Mouse (Mus musculus) small intestine, adult 2 months (tissue): Measurements from ENCODE around the gene Mcm3ap. TPM values are rescaled to one million over a fixed set of nuclear protein-coding genes. Genes with fewer than 3 reads are reported as not detected.

Experiments used
- H3K27ac ChIP-seq: fragments of 200-500 bp; 2 replicates; pipeline ENCODE4 v1.5.1; 2012; ENCODE audit warnings: low read depth, low read length, control low read depth, inconsistent platforms; ENCODE audit not compliant: insufficient read depth
- H3K27me3 ChIP-seq: fragments of 200-500 bp; 2 replicates; pipeline ENCODE4 v1.6.1; 2012; ENCODE audit warnings: mild to moderate bottlenecking, moderate library complexity, low read length, inconsistent platforms; ENCODE audit not compliant: control insufficient read depth, insufficient read depth
- H3K36me3 ChIP-seq: fragments of 200-500 bp; 2 replicates; pipeline ENCODE4 v1.6.1; 2012; ENCODE audit warnings: mild to moderate bottlenecking, low read length, control low read depth, inconsistent platforms; ENCODE audit not compliant: control insufficient read depth, insufficient read depth
- H3K4me1 ChIP-seq: fragments of 200-500 bp; 2 replicates; pipeline ENCODE4 v1.6.1; 2012; ENCODE audit warnings: low read length, inconsistent platforms, mixed read lengths; ENCODE audit not compliant: control insufficient read depth, insufficient read depth, insufficient read length
- H3K4me3 ChIP-seq: fragments of 200-500 bp; 2 replicates; pipeline ENCODE4 v1.5.1; 2012; ENCODE audit warnings: low read depth, mild to moderate bottlenecking, control low read depth, inconsistent platforms, low read length, moderate library complexity
- CTCF ChIP-seq: fragments of 200-500 bp; IDR thresholded peaks from 2 replicates; pipeline ENCODE4 v1.5.1; 2012; ENCODE audit warnings: low read depth, mild to moderate bottlenecking, control low read depth, inconsistent platforms, low read length, moderate library complexity, mixed read lengths; ENCODE audit not compliant: insufficient replicate concordance, insufficient read length; ENCODE audit errors: extremely low read depth
- POLR2A ChIP-seq: fragments of 200-500 bp; IDR thresholded peaks from 2 replicates; pipeline ENCODE4 v1.6.1; 2012; ENCODE audit warnings: low read depth, mild to moderate bottlenecking, control low read depth, inconsistent platforms, low read length, moderate library complexity
- WGBS: fragments of 180-500 bp; shearing (Covaris S2); methylation state at CpG from one replicate; pipeline ENCODE4 v1.1.7; 2018; 5-methylcytosine and 5-hydroxymethylcytosine counted together
- polyA plus RNA-seq: library from polyadenylated mRNA; depleted of rRNA; stranded (reverse); fragments of >200 nt; gene quantifications from 2 replicates; pipeline ENCODE4 v1.2.3, GENCODE M21; 2012

Gene Mcm3ap
- polyA plus RNA-seq, 1 experiment = 9.1 TPM

DNA sequence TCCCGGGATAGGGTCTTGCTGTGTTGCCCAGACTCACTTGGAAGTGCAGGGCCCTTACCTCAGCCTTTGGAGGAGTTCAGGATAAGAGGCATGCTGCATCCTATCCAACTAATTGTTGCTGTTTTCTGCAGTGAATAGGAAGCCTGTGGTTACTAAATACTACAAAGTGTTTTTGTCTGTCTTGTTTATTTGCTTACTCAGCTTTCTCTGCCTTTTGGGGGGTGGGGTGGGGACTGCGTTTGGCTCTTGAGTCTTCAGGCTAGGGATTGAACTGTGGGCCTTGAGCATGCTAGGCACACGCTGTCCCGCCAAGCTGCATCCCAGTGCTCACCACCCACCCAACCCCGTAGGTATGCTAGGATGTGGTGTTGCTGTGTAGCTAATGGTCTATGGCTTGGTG lies 5.0 kb downstream of the Mcm3ap start:
- Histone ChIP-seq H3K36me3 (peaks cover 55% of the 10 kb centered on the region), H3K4me3 (no peak overlapping the region), H3K4me1 (no peaks in the 10 kb centered on the region), H3K27ac (no peak overlapping the region), H3K27me3 (no peaks in the 10 kb centered on the region)
- 87% methylated on average over 5 of the region's 5 CpGs for WGBS
- no peak for TF ChIP-seq CTCF
- TF ChIP-seq POLR2A = no peak

DNA sequence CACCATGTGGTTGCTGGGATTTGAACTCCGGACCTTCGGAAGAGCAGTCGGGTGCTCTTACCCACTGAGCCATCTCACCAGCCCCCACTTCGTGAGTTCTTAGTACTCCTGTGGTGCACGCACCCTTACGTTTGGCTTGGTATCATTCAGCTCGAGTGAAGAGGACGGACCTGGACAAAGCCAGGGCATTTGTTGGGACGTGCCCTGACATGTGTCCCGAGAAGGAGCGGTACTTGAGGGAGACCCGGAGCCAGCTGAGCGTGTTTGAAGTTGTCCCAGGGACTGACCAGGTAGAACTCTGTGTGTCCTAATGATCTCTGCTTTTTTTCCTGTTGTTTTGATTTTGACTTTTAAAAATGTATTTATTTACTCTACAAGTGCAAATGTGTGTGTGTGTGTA lies 12.1 kb downstream of the Mcm3ap start:
- WGBS = 95% methylated on average over 13 of the region's 13 CpGs
- peaks cover 75% of the 10 kb centered on the region for H3K36me3 ChIP-seq
- TF ChIP-seq POLR2A (no peak), CTCF (no peak)
- no peak overlapping the region for H3K4me3 ChIP-seq
- H3K27ac ChIP-seq = no peak overlapping the region
- H3K27me3 ChIP-seq = no peaks in the 10 kb centered on the region
- H3K4me1 ChIP-seq = no peaks in the 10 kb centered on the region

DNA sequence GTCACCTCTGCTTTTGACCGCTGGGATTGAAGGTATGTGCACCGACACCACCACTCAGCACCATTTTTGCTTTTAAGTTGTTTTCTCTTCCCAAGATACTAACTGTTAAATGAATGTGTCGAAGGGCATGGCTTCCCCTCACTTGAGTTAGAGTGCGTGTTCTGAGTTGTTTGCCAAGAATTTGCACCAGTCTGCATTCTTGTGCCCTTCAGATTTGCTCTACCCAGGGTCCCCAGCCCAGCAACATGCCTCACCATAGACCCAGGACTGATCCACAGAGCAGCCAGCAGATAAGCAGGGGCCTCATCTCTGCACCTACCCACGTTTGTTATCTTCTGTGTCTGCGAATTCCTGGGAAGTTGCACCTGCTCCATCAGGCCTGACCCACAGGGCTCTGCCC lies 12.8 kb downstream of the Mcm3ap start:
- TF ChIP-seq POLR2A (no peak), CTCF (no peak)
- 86% methylated on average over 6 of the region's 6 CpGs for WGBS
- H3K36me3 ChIP-seq = peaks cover 73% of the 10 kb centered on the region

DNA sequence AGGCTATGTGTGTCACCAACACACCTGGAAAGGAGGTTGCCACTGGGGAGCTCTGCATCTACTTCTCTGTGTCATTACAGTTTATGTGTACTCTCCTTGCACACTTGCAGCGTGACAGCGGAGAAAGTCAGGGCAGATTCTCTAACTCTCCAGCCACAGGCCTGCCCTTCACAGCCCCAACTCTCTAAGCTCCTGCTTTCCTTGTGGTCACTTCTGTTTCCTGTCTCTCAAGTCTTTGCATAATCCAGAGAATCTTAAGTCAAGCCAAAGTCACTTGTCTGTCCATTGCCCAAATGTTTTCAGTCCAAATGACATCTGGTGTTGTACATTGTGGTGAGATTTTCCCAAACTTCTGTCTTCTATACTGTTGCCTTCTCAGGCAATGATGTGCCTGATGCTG lies 17.6 kb downstream of the Mcm3ap start:
- Histone ChIP-seq H3K4me1 (no peaks in the 10 kb centered on the region), H3K36me3 (peaks cover 69% of the 10 kb centered on the region)
- WGBS = 90% methylated on average over 2 of the region's 2 CpGs

More for the DNA sequence above, 12.8 kb downstream of the Mcm3ap start:
- no peak overlapping the region for H3K4me3 ChIP-seq
- no peaks in the 10 kb centered on the region for H3K27me3 ChIP-seq
- no peaks in the 10 kb centered on the region for H3K4me1 ChIP-seq
- no peak overlapping the region for H3K27ac ChIP-seq

DNA sequence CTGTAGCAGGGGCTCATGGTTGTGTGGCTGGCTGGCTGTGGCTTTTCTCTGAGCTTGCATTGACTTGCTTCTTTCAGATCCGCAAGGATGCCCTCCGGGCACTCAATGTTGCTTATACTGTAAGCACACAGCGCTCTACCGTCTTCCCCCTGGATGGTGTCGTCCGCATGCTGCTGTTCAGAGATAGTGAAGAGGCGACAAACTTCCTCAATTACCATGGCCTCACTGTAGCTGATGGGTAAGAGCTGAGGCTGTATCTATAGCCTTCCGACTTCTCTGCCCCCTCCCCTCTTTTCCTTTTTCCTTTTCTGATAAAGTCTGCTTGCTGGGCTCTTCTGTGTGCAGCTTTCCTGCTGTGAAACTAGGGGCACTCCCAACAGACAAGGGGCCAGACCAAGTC lies 19.5 kb downstream of the Mcm3ap start:
- H3K4me1 ChIP-seq = no peaks in the 10 kb centered on the region
- 95% methylated on average over 8 of the region's 8 CpGs for WGBS
- TF ChIP-seq CTCF = no peak
- TF ChIP-seq POLR2A = no peak

More for the DNA sequence above, 17.6 kb downstream of the Mcm3ap start:
- no peaks in the 10 kb centered on the region for H3K27me3 ChIP-seq
- H3K4me3 ChIP-seq = no peak overlapping the region
- TF ChIP-seq CTCF = no peak
- TF ChIP-seq POLR2A = no peak
- no peak overlapping the region for H3K27ac ChIP-seq

DNA sequence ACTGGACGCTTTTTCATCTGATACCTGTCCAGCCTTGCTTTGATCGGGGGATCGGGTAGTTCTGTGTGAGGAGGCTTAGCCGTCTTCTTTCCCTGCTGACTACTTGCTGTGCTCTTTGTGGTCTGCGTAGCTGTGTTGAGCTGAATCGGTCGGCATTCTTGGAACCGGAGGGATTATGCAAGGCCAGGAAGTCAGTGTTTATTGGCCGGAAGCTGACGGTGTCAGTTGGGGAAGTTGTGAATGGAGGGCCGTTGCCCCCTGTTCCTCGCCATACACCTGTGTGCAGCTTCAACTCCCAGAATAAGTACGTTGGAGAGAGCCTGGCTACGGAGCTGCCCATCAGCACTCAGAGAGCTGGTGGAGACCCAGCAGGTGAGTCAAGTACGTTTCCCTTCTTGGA lies 20.5 kb downstream of the Mcm3ap start:
- H3K27ac ChIP-seq = no peak overlapping the region
- H3K36me3 ChIP-seq = peaks cover 61% of the 10 kb centered on the region
- H3K27me3 ChIP-seq = no peaks in the 10 kb centered on the region
- H3K4me1 ChIP-seq = no peaks in the 10 kb centered on the region
- no peak overlapping the region for H3K4me3 ChIP-seq
- 83% methylated on average over 15 of the region's 15 CpGs for WGBS
- TF ChIP-seq POLR2A (no peak), CTCF (no peak)

More for the DNA sequence above, 19.5 kb downstream of the Mcm3ap start:
- no peak overlapping the region for H3K27ac ChIP-seq
- peaks cover 63% of the 10 kb centered on the region for H3K36me3 ChIP-seq
- no peaks in the 10 kb centered on the region for H3K27me3 ChIP-seq
- H3K4me3 ChIP-seq = no peak overlapping the region

DNA sequence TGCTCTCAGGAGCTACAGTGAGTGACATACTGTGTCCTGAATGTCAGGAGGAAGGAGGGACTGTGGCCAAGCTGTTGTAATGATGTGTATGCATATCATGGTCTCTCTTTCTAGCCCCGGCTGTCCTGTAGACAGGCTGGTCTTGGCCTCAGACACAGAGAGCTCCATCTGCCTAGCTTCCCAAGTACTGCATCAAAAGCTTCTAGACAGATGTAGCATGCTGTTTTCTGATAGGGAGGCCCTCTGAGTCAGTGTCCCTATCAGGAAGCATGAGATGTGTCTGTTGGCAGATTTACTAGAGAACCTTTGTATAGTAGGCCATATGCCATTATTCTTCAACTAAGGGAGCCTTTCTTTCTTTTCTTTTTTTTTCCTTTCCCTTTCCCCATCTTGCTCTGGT lies 24.8 kb downstream of the Mcm3ap start:
- H3K4me3 ChIP-seq = no peak overlapping the region
- H3K27ac ChIP-seq = no peak overlapping the region
- TF ChIP-seq CTCF = no peak
- no peak for TF ChIP-seq POLR2A
- no peaks in the 10 kb centered on the region for H3K27me3 ChIP-seq
- H3K4me1 ChIP-seq = no peaks in the 10 kb centered on the region
- 86% methylated on average over 1 of the region's 1 CpGs for WGBS
- H3K36me3 ChIP-seq = peaks cover 59% of the 10 kb centered on the region

DNA sequence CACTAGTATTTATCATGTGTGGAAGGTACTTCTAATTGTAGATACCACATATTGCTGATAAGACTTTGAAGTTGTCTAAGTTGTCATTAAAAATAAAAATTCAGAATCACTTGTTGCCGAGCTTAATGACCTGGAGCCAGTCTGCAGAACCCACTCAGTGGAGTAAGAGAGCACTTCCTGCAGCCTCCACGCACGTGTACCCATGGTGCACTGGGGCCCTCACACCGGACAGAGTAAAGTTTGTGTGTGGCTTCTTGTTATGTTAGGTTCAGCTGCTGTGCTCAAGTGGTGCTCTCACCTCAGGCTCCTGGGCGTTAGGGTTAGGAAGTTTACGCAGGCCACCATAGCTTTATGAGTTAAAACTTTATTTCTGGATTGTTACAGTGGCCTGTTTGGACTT lies 26.8 kb downstream of the Mcm3ap start:
- Histone ChIP-seq H3K4me1 (no peaks in the 10 kb centered on the region), H3K36me3 (peaks cover 60% of the 10 kb centered on the region), H3K27me3 (no peaks in the 10 kb centered on the region), H3K4me3 (no peak overlapping the region), H3K27ac (no peak overlapping the region)
- WGBS = 91% methylated on average over 6 of the region's 6 CpGs
- no peak for TF ChIP-seq CTCF
- TF ChIP-seq POLR2A = no peak
